Mouse (Mus musculus): ENCODE results near the gene Palm2. TPM values are rescaled to one million over a fixed set of nuclear protein-coding genes. Genes with fewer than 3 reads are reported as not detected.
"Not testable (repeated sequence)": the region's sequence is repeated elsewhere in the genome, so short reads cannot be mapped to it uniquely, and the experiment has no call there.

The Palm2 gene
- 16.0 and 19.5 TPM in 2 replicates for polyA plus RNA-seq (2015; fragmentation: Nextera tagmentation; extraction: Ambion mirVana)

DNA sequence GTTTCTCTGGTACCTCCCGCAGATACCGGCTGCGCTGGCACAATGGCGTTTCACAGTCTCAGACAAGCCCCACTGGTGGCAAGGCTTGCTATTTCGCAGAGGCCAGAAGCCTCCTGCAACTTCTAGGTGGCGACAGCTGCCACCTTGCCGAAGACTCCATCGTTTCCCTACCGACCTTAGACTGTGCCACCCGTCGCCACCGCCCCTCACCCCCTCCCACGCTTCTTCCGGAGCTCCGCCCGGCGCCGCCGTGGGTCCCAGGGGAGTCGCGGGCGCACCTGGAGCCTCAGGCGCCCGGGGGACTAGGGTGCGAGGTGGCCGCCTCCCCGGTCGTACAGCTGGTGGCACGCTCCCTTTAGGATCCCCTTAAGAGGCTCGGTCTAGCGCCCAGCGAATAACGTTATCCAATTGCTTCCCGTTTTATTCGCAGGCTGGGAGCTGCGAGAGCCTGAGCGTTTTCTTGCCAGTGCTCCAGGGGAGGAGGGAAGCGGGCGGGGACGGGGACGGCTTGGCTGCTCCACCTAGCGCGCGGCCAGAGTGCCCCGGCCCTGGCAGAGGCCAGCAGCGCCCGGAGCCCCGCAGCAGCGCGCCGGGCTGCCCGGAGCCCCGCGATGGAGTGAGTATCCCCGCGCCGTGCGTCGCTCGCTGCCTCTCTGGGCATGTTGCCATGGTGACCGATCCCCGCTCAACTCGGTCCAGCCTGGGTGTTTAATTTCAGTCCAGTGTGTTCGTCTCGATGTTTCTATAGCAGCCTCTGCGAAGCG, at the start of gene Palm2:
Gene Palm2 (plus strand): TSS at position 307 of the 764 bp plus-strand sequence.
- under 1% methylated on average over 67 of the region's 67 CpGs for WGBS
- ATAC-seq (replicated peaks), result peak; percentile 92

DNA sequence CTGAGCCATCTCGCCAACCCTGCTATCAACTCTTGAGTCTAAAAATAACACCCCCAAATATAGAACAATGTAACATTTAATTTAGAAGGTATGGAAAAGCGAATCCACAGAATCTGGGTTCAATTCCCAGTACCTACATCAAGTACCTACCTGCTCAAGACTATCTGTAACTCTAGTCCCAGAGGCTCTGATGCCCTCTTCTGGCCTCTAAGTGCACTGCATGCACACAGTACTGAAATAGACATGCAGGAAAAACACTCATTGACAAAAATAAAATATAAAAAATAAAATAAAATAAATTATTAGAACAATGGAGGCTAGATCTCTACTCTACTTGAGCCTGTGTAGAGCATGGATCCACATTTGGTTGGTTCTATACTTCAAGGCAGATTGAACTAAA, 49.7 kb upstream of the Palm2 start:
- ATAC-seq (replicated peaks), result no peak
- Histone ChIP-seq H3K9ac (no peak overlapping the region), H3K4me3 (no peak overlapping the region), H3K27ac (no peak overlapping the region), H3K27me3 (replicated peaks) (no peaks in the 10 kb centered on the region), H3K4me1 (no peaks in the 10 kb centered on the region), H3K4me2 (no peak overlapping the region), H3K36me3 (replicated peaks) (no peaks in the 10 kb centered on the region), H3K9me3 (no peaks in the 10 kb centered on the region)
- WGBS, result 82% methylated on average over 2 of the region's 2 CpGs

More for the DNA sequence above, at the start of gene Palm2:
- H3K4me2 ChIP-seq, result peak within 1 kb of the TSS; percentile 66
- no peaks in the 10 kb centered on the region for H3K9me3 ChIP-seq
- peak within 1 kb of the TSS; percentile 53 for H3K4me3 ChIP-seq
- H3K4me1 ChIP-seq, result peaks cover 18% of the 10 kb centered on the region
- H3K36me3 ChIP-seq (replicated peaks), result no peaks in the 10 kb centered on the region
- H3K27ac ChIP-seq, result peak within 1 kb of the TSS; percentile 89
- 0 out of 2 replicates have a peak, but pooled peaks cover 5% of the 10 kb centered on the region for H3K27me3 ChIP-seq (replicated peaks)
- H3K9ac ChIP-seq, result peak within 1 kb of the TSS; percentile 62

DNA sequence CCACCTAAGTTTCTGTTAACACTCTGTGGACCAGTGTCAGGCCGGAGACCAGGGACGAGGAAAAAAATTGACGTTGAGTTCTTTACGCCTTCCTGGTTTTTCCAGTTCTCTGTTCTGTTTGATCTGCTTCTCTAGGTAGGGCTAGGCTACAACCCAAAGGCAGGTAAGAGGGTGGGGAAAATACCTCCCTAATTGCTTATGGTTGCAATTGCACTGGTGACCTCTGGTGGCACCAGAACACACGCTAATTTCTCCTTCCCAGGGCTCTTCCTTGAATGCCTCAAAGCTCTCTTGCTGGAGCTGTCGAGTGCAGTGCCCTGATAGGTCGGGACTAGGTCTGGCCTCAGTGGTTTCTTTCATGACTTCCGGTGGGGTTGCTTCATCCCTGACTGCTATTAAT, 42.9 kb upstream of the Palm2 start:
- H3K4me3 ChIP-seq, result no peak overlapping the region
- no peak overlapping the region for H3K4me2 ChIP-seq
- WGBS, result 65% methylated on average over 8 of the region's 8 CpGs
- no peak overlapping the region for H3K27ac ChIP-seq
- H3K9ac ChIP-seq, result no peak overlapping the region
- ATAC-seq (replicated peaks), result no peak
- H3K9me3 ChIP-seq, result no peaks in the 10 kb centered on the region
- H3K36me3 ChIP-seq (replicated peaks), result no peaks in the 10 kb centered on the region
- no peaks in the 10 kb centered on the region for H3K4me1 ChIP-seq
- H3K27me3 ChIP-seq (replicated peaks), result no peaks in the 10 kb centered on the region

DNA sequence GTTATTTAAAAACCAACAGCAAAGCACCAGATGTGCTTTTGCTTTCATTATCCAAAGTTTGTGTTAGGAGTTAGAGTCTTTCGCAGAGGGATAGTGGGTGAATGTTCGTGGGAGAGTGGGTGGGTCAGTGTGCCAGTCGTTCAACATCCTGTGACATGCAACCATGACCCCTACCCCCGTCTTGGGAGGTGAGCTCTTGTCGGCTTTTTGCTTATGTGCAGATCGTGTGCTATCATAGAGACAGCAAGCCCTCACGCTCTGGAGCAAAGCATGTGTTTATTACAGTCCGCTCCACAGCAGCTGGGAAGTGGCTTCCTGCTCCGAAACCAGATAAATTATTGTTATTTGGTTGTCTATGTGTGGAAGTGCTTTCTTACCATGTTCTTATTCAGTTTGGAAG, 37.6 kb upstream of the Palm2 start:
- no peak for ATAC-seq (replicated peaks)
- WGBS, result 87% methylated on average over 9 of the region's 9 CpGs

DNA sequence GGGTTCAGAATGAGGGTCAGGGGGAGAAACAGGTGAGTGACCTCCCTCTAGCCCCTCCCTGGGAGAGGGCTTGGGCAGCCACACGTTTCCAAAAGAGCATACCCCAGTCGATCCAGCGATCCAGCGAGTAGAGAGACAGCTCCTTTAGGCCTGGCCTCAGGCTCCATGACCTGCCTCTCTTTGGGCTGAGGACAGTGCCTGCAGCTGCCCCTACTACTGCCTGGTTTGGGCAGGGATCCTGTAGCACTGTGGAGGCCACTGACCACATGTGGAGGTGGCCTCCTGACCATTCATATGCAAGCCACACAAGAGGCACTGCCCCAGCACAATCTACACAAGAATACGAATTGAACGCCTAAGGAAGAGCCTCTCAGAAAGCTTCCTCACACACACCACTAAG, 21.7 kb upstream of the Palm2 start:
- H3K4me1 ChIP-seq; H3K27ac ChIP-seq; H3K36me3 ChIP-seq (replicated peaks); H3K27me3 ChIP-seq (replicated peaks); H3K9me3 ChIP-seq; H3K4me3 ChIP-seq; ATAC-seq (replicated peaks); H3K4me2 ChIP-seq; H3K9ac ChIP-seq: not testable (repeated sequence)
- WGBS, result 26% methylated on average over 6 of the region's 6 CpGs

More for the DNA sequence above, 37.6 kb upstream of the Palm2 start:
- Histone ChIP-seq H3K4me1 (no peaks in the 10 kb centered on the region), H3K4me2 (no peak overlapping the region), H3K9me3 (no peaks in the 10 kb centered on the region), H3K27me3 (replicated peaks) (no peaks in the 10 kb centered on the region), H3K9ac (no peak overlapping the region), H3K4me3 (no peak overlapping the region), H3K27ac (no peak overlapping the region), H3K36me3 (replicated peaks) (no peaks in the 10 kb centered on the region)

DNA sequence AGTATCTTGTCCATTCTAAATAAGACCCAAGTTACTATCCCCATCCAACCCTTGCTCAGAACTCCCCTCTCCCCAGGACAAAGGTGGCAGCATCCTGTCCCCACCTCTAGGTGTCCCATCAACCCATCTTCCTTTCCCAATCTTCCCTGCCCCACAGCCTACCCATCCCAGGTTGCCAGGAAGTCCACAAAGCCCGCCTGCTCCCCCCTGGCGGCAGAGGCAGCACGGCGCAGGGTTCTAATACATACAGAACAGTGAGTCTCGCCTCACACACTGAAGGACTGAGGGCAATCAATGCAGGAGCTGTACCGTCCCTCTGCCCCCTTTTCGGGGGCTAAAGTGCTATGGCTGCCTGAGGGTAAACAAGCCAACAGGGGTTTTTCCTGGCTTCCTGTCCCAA, 21.0 kb upstream of the Palm2 start:
- H3K9me3 ChIP-seq, result no peaks in the 10 kb centered on the region
- ATAC-seq (replicated peaks), result no peak
- WGBS, result 46% methylated on average over 7 of the region's 7 CpGs
- H3K4me3 ChIP-seq, result no peak overlapping the region
- H3K27ac ChIP-seq, result no peak overlapping the region
- H3K9ac ChIP-seq, result no peak overlapping the region
- H3K36me3 ChIP-seq (replicated peaks), result no peaks in the 10 kb centered on the region
- H3K4me1 ChIP-seq, result no peaks in the 10 kb centered on the region
- no peak overlapping the region for H3K4me2 ChIP-seq
- no peaks in the 10 kb centered on the region for H3K27me3 ChIP-seq (replicated peaks)

DNA sequence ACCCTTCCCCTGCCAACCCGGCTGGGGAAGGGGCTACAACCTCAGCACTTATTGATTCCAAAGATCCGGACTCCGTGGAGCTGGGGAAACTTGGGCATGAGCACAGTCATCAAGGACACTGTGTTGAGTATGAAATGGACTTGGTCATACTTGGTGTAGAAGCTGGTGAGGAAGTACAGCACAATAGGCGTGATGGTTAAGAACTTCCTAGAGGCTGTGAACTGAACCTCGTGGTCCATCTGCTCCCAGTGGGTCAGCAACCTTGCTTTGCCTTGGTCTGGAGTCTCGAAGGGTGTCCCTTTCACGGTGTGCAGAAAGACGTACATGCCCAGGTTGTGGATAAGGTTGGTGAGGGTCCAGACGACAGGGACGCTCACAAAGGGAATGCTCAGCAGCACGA, 20.4 kb upstream of the Palm2 start:
- H3K4me3 ChIP-seq; H3K4me1 ChIP-seq; H3K4me2 ChIP-seq; H3K27me3 ChIP-seq (replicated peaks); H3K36me3 ChIP-seq (replicated peaks); ATAC-seq (replicated peaks); H3K9ac ChIP-seq; H3K9me3 ChIP-seq; H3K27ac ChIP-seq: not testable (repeated sequence)
- 90% methylated on average over 11 of the region's 11 CpGs for whole genome bisulfite sequencing

DNA sequence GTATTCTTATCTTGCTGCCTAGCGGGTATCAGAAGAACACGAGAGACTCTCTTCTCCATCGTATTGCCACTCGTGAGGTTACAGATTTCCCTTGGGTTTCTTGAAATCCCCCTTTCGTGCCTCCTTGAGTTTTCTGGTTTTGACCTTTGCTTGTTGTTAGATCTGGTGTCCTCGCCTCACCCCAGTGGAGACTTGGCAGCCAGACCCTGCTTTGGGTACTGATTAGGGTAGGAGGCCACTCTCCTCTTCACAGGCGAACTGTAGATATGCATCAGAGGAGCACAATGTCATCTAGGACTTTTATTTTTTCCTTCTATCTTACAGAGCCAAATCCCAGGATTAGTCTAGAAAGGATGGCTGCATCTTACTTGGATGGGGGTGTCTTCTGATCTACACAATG, 10.0 kb upstream of the Palm2 start:
- no peak for ATAC-seq (replicated peaks)

DNA sequence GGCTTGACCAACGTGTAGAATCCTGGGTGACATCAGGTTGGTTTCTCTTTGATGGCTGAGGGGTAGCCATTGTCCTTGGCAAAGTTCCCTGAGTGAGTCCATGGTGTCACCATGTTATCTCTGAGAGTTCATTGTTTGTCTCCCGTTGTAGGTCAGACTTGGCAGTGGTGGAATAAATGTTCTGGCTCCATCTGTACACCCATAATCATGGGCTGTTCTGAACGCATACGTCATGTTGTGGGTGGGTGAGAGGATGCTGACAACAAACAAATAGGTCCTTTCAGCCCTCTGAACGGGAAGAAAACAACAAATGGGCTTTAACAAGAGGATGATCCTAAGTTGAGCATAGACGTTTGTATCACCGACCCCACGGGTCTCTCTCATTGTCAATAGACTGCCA, 5.7 kb upstream of the Palm2 start:
- Histone ChIP-seq H3K36me3 (replicated peaks) (no peaks in the 10 kb centered on the region), H3K4me3 (no peak overlapping the region), H3K4me2 (no peak overlapping the region), H3K9ac (no peak overlapping the region), H3K27me3 (replicated peaks) (0 out of 2 replicates have a peak, but pooled peaks cover 5% of the 10 kb centered on the region), H3K4me1 (peaks cover 4% of the 10 kb centered on the region), H3K9me3 (no peaks in the 10 kb centered on the region), H3K27ac (no peak overlapping the region)
- WGBS, result 79% methylated on average over 8 of the region's 8 CpGs
- ATAC-seq (replicated peaks), result no peak

More for the DNA sequence above, 10.0 kb upstream of the Palm2 start:
- Histone ChIP-seq H3K4me3 (no peak overlapping the region), H3K27me3 (replicated peaks) (no peaks in the 10 kb centered on the region), H3K9me3 (no peaks in the 10 kb centered on the region), H3K4me2 (no peak overlapping the region), H3K36me3 (replicated peaks) (no peaks in the 10 kb centered on the region), H3K4me1 (no peaks in the 10 kb centered on the region), H3K9ac (no peak overlapping the region), H3K27ac (no peak overlapping the region)
- 85% methylated on average over 7 of the region's 7 CpGs for WGBS

DNA sequence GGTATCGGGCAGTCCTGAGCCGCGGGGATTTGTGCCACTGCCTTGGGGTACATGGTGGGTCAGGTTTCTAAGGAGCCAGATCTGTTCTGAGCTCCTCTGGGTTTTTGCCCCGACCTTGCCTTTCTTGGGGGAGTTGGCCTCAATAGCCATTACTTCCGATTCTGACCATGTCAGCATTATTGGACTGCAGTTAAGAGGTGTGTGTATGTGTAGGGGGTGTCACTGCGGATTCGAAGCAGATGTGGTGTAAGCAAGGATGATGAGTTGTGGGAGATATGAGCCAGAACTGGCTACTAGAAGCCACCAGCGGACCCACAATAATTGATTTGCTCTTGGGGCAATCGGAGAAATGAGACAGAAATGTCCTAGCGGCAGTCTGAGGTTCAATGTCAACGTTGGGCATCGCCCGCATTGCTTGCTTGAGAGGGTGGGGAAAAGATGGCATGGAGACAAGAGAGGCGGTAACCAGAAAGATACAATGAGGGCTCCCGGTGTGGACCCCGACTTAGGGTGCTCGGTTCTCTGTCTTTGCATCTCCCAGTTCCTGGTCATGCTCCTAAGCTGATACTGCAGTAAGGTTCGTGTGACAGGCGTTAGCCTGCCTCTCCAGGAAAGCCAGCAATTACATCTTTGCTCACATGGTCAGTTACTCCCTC, 786 bp downstream of the Palm2 start:
- Histone ChIP-seq H3K27me3 (replicated peaks) (0 out of 2 replicates have a peak, but pooled peaks cover 5% of the 10 kb centered on the region), H3K4me3 (peak overlapping the region; percentile 53), H3K4me1 (peaks cover 18% of the 10 kb centered on the region), H3K27ac (peak overlapping the region; percentile 89), H3K4me2 (peak overlapping the region; percentile 66), H3K36me3 (replicated peaks) (no peaks in the 10 kb centered on the region), H3K9me3 (no peaks in the 10 kb centered on the region), H3K9ac (peak overlapping the region; percentile 62)
- 13% methylated on average over 19 of the region's 19 CpGs for WGBS
- ATAC-seq (replicated peaks), result peak; percentile 58

DNA sequence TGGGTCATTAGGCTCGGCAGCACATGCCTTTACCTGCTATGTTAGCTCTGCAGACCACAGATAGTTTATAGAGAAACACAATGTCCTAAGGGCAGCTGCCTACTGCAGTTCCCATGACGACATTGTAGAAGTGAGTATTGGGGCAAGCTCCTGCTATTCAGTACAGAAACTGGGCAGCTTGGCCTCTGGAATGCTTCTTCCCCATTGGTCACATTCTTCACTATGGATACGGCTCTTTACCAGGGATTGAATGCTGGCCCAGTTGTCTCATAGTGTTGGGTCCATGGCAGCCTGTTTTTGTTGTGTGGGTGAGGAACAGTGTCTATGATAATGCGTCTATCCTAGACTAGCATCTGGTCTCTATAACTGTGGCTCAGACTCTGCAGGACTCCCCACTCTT, 2.2 kb downstream of the Palm2 start:
- 0 out of 2 replicates have a peak, but pooled peaks cover 5% of the 10 kb centered on the region for H3K27me3 ChIP-seq (replicated peaks)
- H3K27ac ChIP-seq, result no peak overlapping the region
- no peak for ATAC-seq (replicated peaks)
- no peaks in the 10 kb centered on the region for H3K36me3 ChIP-seq (replicated peaks)
- no peaks in the 10 kb centered on the region for H3K9me3 ChIP-seq
- peak overlapping the region; percentile 20; the same call in 1 of the 2 replicates for H3K4me2 ChIP-seq
- 39% methylated on average over 4 of the region's 4 CpGs for WGBS
- no peak overlapping the region for H3K4me3 ChIP-seq
- H3K9ac ChIP-seq, result no peak overlapping the region
- H3K4me1 ChIP-seq, result peaks cover 18% of the 10 kb centered on the region

DNA sequence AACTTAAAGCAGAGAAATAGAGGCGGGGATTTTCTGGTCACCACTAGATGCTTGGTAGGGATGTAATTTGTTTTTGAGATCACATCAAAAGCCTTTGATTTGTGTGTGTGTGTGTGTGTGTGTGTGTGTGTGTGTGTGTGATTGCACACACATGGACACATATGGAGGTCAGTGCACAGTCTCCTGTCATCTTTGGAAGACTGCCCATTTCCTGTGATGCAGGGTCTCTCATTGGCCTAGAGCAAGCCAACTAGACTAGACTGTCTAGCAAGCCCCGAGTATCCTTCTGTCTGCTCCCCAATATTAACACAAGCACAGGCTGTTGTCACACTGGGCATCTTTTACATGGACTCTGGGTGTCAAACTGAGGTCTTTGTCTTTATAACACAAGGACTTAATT, 12.0 kb downstream of the Palm2 start:
- no peak overlapping the region for H3K9ac ChIP-seq
- no peak overlapping the region for H3K4me2 ChIP-seq
- 85% methylated on average over 2 of the region's 2 CpGs for WGBS
- no peak for ATAC-seq (replicated peaks)
- H3K36me3 ChIP-seq (replicated peaks), result no peaks in the 10 kb centered on the region
- no peak overlapping the region for H3K4me3 ChIP-seq
- no peak overlapping the region for H3K27ac ChIP-seq
- H3K4me1 ChIP-seq, result no peaks in the 10 kb centered on the region
- H3K9me3 ChIP-seq, result no peaks in the 10 kb centered on the region
- no peaks in the 10 kb centered on the region for H3K27me3 ChIP-seq (replicated peaks)

All from midbrain, embryonic 15.5 days (tissue).